Mouse (Mus musculus): ENCODE measurements around the gene Olah. TPM values are rescaled to one million over a fixed set of nuclear protein-coding genes. Genes with fewer than 3 reads are reported as not detected.

The Olah gene
- total RNA-seq, 1 experiment from 2014 or later = not detected

Other genes with a start within 250 kb of the Olah start
- gene Nmt2, start 113.0 kb downstream of the Olah start, total RNA-seq (2017) = 19.7 and 23.6 TPM in 2 replicates
- gene Rpp38, start 64.6 kb downstream of the Olah start, total RNA-seq (2017) = 4.1 and 4.2 TPM in 2 replicates
- gene Acbd7, start 61.0 kb downstream of the Olah start, total RNA-seq (2017) = not detected in 2 replicates
- 2.0 and 4.1 TPM in 2 replicates for gene Meig1, start 25.4 kb upstream of the Olah start, total RNA-seq (2017)
- gene Dclre1c, start 26.9 kb upstream of the Olah start, total RNA-seq (2017) = 50.7 and 51.4 TPM in 2 replicates
- 0.47 and 1.4 TPM in 2 replicates for gene Suv39h2, start 77.8 kb upstream of the Olah start, total RNA-seq (2017)
- gene Gm45902, start 115.6 kb upstream of the Olah start, total RNA-seq (2017) = 11.3 and 16.1 TPM in 2 replicates
- gene Hspa14, start 115.6 kb upstream of the Olah start, total RNA-seq (2017) = 100 and 108 TPM in 2 replicates
- gene Cdnf, start 115.8 kb upstream of the Olah start, total RNA-seq (2017) = 0.98 and 1.3 TPM in 2 replicates
- gene Fam107b, start 173.3 kb upstream of the Olah start, total RNA-seq (2017) = 425 and 533 TPM in 2 replicates